Mouse (Mus musculus) urinary bladder, adult 18-20 months (tissue): Measurements from ENCODE around the gene Abt1.
A peak's percentile ranks its signal among the peaks of the same experiment; 100 is the strongest.

Experiments
- DNase-seq, 2 experiments: peaks; one replicate each; pipeline ENCODE4 v3.0.0; 2022; ENCODE audit warnings: low spot score in 2 of 2, mixed read lengths in 2 of 2

Gene Abt1

GRCm38 (mm10) chr13:23438521-23438920 lies 14.9 kb upstream of the Abt1 start:
- no peak for DNase-seq

DNA sequence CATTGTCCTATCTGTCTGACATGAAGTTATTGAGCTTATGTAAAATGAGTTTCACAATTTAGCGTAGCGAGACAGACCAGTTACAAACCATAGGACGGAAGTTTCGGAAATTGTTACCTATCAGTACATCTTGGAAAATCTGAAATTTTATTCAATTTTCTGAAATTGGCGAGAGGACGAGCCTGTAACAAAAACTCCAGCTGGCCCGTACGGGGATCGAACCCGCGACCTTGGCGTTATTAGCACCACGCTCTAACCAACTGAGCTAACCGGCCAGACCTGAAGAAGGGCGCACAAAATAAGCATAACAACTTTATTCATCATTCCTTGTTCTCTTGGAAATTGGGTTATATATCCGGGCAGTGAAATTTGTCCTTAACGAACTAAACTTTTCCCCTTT lies 14.2 kb upstream of the Abt1 start:
- DNase-seq: peak; percentile 84 to 90

DNA sequence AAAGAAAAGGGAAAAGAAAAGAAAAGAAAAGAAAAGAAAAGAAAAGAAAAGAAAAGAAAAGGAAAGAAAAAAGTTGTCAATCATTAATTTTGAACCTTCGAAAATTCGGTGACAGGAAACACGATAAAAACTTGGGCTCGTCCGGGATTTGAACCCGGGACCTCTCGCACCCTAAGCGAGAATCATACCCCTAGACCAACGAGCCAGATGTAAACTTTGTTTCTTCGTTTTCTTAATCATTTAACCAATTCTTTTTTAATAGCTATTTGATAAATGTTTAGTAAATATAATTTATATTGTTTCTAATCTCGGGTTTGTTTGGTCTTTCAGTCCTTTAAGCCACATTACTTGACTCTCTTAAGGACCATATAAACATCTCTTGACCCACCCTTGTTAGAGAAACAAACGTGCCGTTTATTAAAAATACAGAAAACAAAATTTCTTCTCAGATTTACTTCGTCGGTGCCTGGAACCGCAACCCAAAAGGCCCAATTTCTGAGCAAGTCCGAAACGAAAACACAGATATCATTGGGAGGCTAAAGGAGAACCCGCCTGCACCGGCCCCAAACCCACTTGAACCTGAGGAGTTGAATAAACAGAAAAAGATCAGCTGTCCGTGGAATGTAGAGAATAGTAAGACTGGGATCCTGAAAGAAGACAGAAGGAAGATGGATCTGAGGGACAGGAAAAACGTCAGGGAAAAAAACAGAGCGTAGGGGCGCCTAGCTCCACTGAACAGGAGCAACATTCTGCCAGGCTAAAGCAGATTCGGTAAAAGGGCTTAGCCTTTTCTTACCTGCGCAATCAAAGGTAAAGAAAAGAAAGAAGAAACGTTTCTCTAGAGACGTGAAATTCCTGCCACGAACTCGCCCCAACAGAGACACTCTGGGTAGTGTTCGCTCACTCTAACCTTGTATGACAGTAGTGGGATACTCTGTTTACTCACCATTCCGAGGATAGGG lies 13.5 kb upstream of the Abt1 start:
- DNase-seq: peak; percentile 33 to 37

GRCm38 (mm10) chr13:23436231-23436661 lies 12.6 kb upstream of the Abt1 start:
- no peak for DNase-seq

- no peak for DNase-seq
Measured at GRCm38 (mm10) chr13:23435676-23436075, 12.0 kb upstream of the Abt1 start.

- no peak for DNase-seq
Measured at GRCm38 (mm10) chr13:23435241-23435640, 11.6 kb upstream of the Abt1 start.

DNA sequence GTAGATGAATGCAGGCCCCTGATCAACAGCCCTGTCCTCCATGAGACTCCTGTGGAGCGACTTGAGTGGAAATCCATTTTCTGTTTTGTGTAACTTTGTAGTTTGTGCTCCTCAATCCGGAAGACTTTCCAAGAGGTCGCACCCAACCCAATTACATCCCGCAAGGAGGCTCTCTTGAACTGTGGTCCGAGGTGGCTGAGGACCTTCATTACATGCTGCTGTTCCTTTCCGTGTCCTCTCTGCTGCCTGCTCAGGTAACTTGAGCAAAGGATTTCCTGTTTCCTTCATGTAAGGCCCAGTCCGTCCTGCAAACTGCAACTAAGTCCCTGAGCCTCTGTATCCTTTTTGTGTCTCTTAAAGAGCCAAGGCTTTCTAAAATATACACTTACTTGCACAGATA lies 10.8 kb upstream of the Abt1 start:
- DNase-seq: no peak

GRCm38 (mm10) chr13:23433801-23434200 lies 10.1 kb upstream of the Abt1 start:
- no peak for DNase-seq

GRCm38 (mm10) chr13:23433206-23433605 lies 9.5 kb upstream of the Abt1 start:
- DNase-seq: no peak

- peak; percentile 90 to 95 for DNase-seq
Measured at GRCm38 (mm10) chr13:23432562-23433201, 9.0 kb upstream of the Abt1 start.

- peak; percentile 69 to 75 for DNase-seq
Measured at GRCm38 (mm10) chr13:23431351-23431771, 7.7 kb upstream of the Abt1 start.

DNA sequence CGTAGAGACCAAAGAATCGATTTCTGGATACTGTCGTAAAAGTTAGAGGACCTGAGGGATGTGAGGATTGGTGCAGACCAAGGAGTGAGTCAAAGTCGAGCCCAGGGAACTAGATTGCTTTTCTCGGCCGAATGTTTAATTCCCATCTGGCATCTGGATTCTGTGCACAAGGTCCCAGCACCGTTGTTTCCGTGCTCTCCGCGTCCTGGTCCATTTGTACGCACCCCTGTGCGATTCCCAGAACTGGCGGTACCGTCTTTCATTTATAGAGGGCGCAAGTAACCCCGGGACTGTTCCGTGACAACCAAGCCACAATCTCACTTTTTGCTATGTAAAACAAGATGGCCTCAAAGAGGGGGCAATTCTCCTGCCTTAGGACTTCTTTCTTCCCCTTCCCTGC lies 7.1 kb upstream of the Abt1 start:
- peak; percentile 61 to 63 for DNase-seq

DNA sequence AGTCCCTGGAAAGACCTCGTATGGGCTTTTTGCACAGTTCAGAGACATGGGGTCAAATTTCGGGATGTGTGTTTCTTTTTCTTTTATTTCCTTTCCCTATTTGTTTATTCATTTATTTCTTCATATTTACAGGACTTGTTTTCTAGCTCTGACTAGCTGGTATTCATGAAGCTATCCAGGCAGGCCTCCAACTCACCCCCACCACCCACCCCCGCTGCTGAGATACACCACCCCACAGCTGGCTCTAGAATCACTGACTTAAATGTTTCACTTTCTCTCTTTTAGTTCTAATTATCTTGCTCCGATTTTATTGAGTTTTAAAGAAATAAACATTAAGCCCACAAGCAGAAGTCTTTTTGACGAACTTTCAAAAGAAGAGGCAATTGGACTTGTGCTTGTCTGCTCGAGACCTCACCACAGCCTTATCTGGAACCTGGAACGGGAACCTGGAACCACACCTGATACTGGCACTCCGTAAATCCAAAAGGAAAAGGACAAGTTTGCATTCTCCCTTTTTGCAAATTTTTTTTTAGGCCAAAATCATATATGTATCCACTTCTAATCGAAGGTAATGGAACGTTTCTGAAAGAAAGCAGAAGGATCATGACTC lies 6.2 kb upstream of the Abt1 start:
- DNase-seq: no peak

GRCm38 (mm10) chr13:23428166-23428993 lies 4.7 kb upstream of the Abt1 start:
- no peak for DNase-seq

DNA sequence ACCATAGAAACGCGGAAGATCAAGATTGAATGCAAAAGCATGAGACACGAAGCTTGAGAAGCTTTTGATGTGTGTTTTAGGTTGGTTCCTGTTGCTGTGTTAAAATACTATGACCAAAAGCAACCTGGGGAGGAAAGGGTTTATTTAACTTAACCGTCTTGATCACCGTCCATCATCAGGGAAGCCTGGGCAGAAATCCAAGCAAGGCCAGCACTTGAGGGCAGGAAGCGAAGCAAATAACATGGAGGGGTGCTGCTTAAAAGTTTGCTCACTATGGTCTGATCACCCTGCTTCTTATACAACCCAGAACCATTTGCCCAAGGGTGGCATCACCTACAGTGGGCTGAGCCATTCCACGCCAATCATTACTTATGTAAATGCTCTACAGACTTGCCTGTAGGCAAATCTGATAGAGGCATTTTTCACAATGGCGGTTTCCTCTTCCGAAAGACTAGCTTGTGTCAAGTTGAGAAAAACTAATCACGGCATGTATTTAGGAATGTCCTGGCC lies 3.8 kb upstream of the Abt1 start:
- no peak for DNase-seq

GRCm38 (mm10) chr13:23426922-23427321 lies 3.3 kb upstream of the Abt1 start:
- DNase-seq: no peak

DNA sequence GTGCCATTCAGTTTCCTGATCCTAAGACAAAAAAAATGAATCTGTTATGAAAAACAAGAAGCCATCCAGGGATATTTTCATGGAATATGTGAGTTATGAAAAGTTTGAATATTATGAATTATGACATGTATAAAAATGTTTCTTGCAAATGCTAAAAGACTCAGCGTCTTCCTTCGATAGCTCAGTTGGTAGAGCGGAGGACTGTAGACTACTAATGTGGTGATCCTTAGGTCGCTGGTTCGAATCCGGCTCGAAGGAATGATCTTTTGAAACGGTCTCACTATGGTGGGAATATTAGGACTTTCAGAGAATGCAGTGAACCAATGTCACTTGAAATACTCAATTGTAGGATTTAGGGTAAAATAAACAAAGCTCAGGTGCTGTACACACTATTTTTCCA lies 2.7 kb upstream of the Abt1 start:
- no peak for DNase-seq

DNA sequence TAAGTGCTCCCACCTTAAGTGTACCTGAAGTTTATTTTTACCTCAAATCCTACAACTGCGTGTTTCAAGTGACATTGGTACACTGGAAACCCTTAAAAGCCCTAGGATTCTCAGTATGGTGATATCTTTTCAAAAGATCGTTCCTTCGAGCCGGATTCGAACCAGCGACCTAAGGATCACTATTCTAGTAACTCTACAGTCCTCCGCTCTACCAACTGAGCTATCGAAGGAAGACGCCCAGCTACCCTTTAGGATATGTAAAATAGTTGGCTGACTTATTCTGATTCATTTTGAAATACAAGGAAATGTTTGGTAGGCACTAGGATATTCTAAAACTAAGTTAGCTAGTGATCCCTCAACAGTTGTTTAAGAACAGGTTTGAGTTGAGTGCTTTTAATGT lies 1.8 kb upstream of the Abt1 start:
- no peak for DNase-seq

- peak; percentile 59 to 84 for DNase-seq
Measured at GRCm38 (mm10) chr13:23424494-23425325, 1.0 kb upstream of the Abt1 start.

GRCm38 (mm10) chr13:23424052-23424380 lies 350 bp upstream of the Abt1 start:
- DNase-seq: no peak

DNA sequence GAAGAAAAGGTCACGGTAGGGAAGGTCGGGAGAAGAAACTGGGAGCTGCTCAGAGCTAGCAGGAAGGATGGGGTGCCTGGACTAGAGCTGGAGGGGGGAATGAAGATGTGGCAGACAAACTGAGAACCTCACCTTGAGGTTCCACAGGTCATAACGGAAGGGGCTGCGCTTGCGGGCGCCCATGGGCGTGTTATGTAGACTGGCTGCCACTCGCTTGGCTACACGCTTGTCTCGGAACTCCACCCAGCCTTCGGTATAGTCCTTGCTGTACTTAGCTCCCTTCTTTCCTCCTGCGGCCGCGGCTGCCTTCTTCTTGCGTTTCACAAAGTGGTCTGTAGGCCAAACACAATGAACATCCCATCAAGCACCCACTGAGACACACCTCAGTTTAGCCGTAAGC lies 1.3 kb downstream of the Abt1 start:
- DNase-seq: no peak
